8 mouse cellular contexts compared by ENCODE assay signal in the genomic region with DNA sequence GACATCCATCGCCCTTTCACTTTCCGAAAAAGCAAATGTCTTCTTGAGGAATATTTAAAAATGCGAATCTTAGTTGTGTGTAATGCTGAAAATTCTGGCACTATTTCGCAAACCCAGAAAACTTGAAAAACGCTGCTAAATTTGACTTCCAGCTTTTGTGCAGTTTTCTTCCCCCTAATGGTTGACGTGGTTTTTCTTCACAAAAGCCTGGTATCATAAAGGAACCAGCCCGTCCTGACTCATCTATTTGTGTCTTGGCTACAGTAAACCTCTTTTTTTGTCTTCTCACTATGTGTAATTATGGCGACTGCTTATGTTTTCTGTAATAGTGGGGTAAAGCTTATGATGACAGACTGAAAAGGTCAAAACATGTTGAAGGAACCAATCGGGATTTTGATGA. TPM values are rescaled to one million over a fixed set of nuclear protein-coding genes. Genes with fewer than 3 reads are reported as not detected.
DNase-seq lines count a peak whose midpoint lies in the region; ATAC-seq and TF ChIP-seq lines count a peak whose summit lies in the region.

No protein-coding gene starts in this region.

- H3K4me2 ChIP-seq in embryonic facial prominence, embryonic 11.5 days (ENCODE audit: low read depth, low read length), result peak overlapping the region; percentile 83
- peak overlapping the region; percentile 98 for H3K4me2 ChIP-seq in neural tube, embryonic 14.5 days (ENCODE audit: low read depth, low read length)

- H3K9me3 ChIP-seq in embryonic facial prominence, embryonic 11.5 days (replicated peaks; ENCODE audit: control insufficient read depth, low read length), result no peaks in the 10 kb centered on the region
- no peaks in the 10 kb centered on the region for H3K9me3 ChIP-seq in limb, embryonic 10.5 days (replicated peaks)
- no peaks in the 10 kb centered on the region for H3K9me3 ChIP-seq in neural tube, embryonic 14.5 days (ENCODE audit: control insufficient read depth, low read length)

- peak overlapping the region; percentile 98 for H3K9ac ChIP-seq in embryonic facial prominence, embryonic 11.5 days (replicated peaks; ENCODE audit: low read length)
- H3K9ac ChIP-seq in neural tube, embryonic 14.5 days (replicated peaks; ENCODE audit: low read depth, low read length), result peak overlapping the region; percentile 98

- H3K4me1 ChIP-seq in embryonic facial prominence, embryonic 11.5 days (ENCODE audit: control insufficient read depth, insufficient read depth, low read length), result no peaks in the 10 kb centered on the region
- peaks cover 30% of the 10 kb centered on the region for H3K4me1 ChIP-seq in limb, embryonic 10.5 days
- peaks cover 12% of the 10 kb centered on the region; the same call in 1 of the 2 replicates for H3K4me1 ChIP-seq in neural tube, embryonic 14.5 days (ENCODE audit: control insufficient read depth, insufficient read depth, low read length)

- DNase-seq in left cerebral cortex, adult 2 months (ENCODE audit: extremely low spot score in 1 of 2, low spot score in 2 of 2), result no peak
- no peak for DNase-seq in left cerebral cortex, adult 8-10 months (ENCODE audit: low spot score in 2 of 2)
- peak; percentile 47 for DNase-seq in embryonic facial prominence, embryonic 11.5 days (ENCODE audit: low spot score)
- DNase-seq in limb, embryonic 10.5 days (ENCODE audit: low spot score), result no peak
- no peak for DNase-seq in layer of hippocampus, postnatal 14 days (ENCODE audit: low spot score in 2 of 2)
- no peak for DNase-seq in ovary, adult 18-20 months (ENCODE audit: low spot score)

- TF ChIP-seq CTCF in left cerebral cortex, adult 2 months (IDR thresholded peaks at IDR 0.05), result no peak

- no peaks in the 10 kb centered on the region for H3K36me3 ChIP-seq in embryonic facial prominence, embryonic 11.5 days (replicated peaks; ENCODE audit: control insufficient read depth, insufficient read depth, low read depth, low read length)
- no peaks in the 10 kb centered on the region for H3K36me3 ChIP-seq in limb, embryonic 10.5 days
- no peaks in the 10 kb centered on the region for H3K36me3 ChIP-seq in neural tube, embryonic 14.5 days (ENCODE audit: control insufficient read depth, insufficient read depth, low read length)

- peak overlapping the region; percentile 99 for H3K27ac ChIP-seq in left cerebral cortex, adult 2 months
- peak overlapping the region; percentile 99 for H3K27ac ChIP-seq in embryonic facial prominence, embryonic 11.5 days (replicated peaks; ENCODE audit: low read depth, low read length)
- H3K27ac ChIP-seq in limb, embryonic 10.5 days, result peak overlapping the region; percentile 99
- peak overlapping the region; percentile 100 for H3K27ac ChIP-seq in neural tube, embryonic 14.5 days (ENCODE audit: low read depth, low read length)

- H3K4me3 ChIP-seq in left cerebral cortex, adult 2 months, result peak overlapping the region; percentile 73
- H3K4me3 ChIP-seq in embryonic facial prominence, embryonic 11.5 days (ENCODE audit: low read depth, low read length), result peak overlapping the region; percentile 75
- peak overlapping the region; percentile 79 for H3K4me3 ChIP-seq in limb, embryonic 10.5 days
- peak overlapping the region; percentile 64 for H3K4me3 ChIP-seq in neural tube, embryonic 14.5 days (ENCODE audit: low read depth, low read length)

- intact Hi-C loops in left cerebral cortex, adult 2 months (cut with DNase I), result loop anchor here (1.0 to 10.0 kb wide), 2 partner anchors 9 to 402 kb away; partner anchors contain the start of gene Fbxo42

- 24% methylated on average over 9 of the region's 9 CpGs for WGBS in embryonic facial prominence, embryonic 11.5 days
- WGBS in limb, embryonic 10.5 days, result 32% methylated on average over 9 of the region's 9 CpGs
- 22% methylated on average over 9 of the region's 9 CpGs for WGBS in neural tube, embryonic 14.5 days

- no peak for ATAC-seq in embryonic facial prominence, embryonic 11.5 days (replicated peaks; ENCODE audit: insufficient number of reproducible peaks, low FRiP score, low TSS enrichment, low read depth)
- no peak for ATAC-seq in neural tube, embryonic 14.5 days (ENCODE audit: low read depth)
- ATAC-seq in activated CD4-positive, CD25-positive, alpha-beta regulatory T cell, adult 4 months, result no peak

- H3K27me3 ChIP-seq in embryonic facial prominence, embryonic 11.5 days (ENCODE audit: control insufficient read depth, insufficient read depth, low read length), result no peaks in the 10 kb centered on the region
- no peaks in the 10 kb centered on the region for H3K27me3 ChIP-seq in limb, embryonic 10.5 days (ENCODE audit: low read depth, poor library complexity, severe bottlenecking)
- H3K27me3 ChIP-seq in neural tube, embryonic 14.5 days (ENCODE audit: control insufficient read depth, insufficient read depth, low read length), result no peaks in the 10 kb centered on the region

RNA-seq across cellular contexts. Expression of gene Spen, which starts 8.9 kb away (rescaled TPM):
- total RNA-seq in left cerebral cortex, adult 2 months (2021), result 10 to 100 TPM; 68.0 to 73.2 TPM
- total RNA-seq in left cerebral cortex, adult 8-10 months (2022), result 10 to 100 TPM; 57.2 to 66.6 (median 62.1) TPM
- 11.0 and 13.7 TPM in 2 replicates for polyA plus RNA-seq in embryonic facial prominence, embryonic 11.5 days (2014; fragmentation: Nextera tagmentation; extraction: Ambion mirVana)
- 11.5 TPM in 2 replicates for polyA plus RNA-seq in limb, embryonic 10.5 days (2016; fragmentation: Nextera tagmentation; extraction: Ambion mirVana)
- 21.7 and 23.9 TPM in 2 replicates for polyA plus RNA-seq in neural tube, embryonic 14.5 days (2014; fragmentation: Nextera tagmentation; extraction: Ambion mirVana)
- total RNA-seq in layer of hippocampus, postnatal 14 days (2021), result 10 to 100 TPM; 59.3 to 60.0 TPM
- polyA plus RNA-seq in activated CD4-positive, CD25-positive, alpha-beta regulatory T cell, adult 4 months (2017; shearing (Covaris generic)), result 10 to 100 TPM in 1 of 2 experiments, 1 to 10 TPM in 1; 9.3 to 15.9 TPM

RNA-seq across cellular contexts. Expression of gene Fblim1, which starts 58.6 kb away (rescaled TPM):
- total RNA-seq in left cerebral cortex, adult 2 months (2021), result 1 to 10 TPM in 1 of 2 experiments, under 1 TPM in 1; 0.75 to 1.1 TPM
- 1 to 10 TPM; 1.3 to 3.0 (median 2.1) TPM for total RNA-seq in left cerebral cortex, adult 8-10 months (2022)
- polyA plus RNA-seq in embryonic facial prominence, embryonic 11.5 days (2014; fragmentation: Nextera tagmentation; extraction: Ambion mirVana), result 59.3 and 61.3 TPM in 2 replicates
- 58.6 and 77.7 TPM in 2 replicates for polyA plus RNA-seq in limb, embryonic 10.5 days (2016; fragmentation: Nextera tagmentation; extraction: Ambion mirVana)
- polyA plus RNA-seq in neural tube, embryonic 14.5 days (2014; fragmentation: Nextera tagmentation; extraction: Ambion mirVana), result 29.1 and 32.9 TPM in 2 replicates
- total RNA-seq in layer of hippocampus, postnatal 14 days (2021), result 1 to 10 TPM; 2.4 TPM
- polyA plus RNA-seq in activated CD4-positive, CD25-positive, alpha-beta regulatory T cell, adult 4 months (2017; shearing (Covaris generic)), result under 1 TPM in 1 of 2 experiments, not detected in 1; 0.29 TPM

Comparison
In these comparisons a context has a peak if more than half of its experiments do, and no peak if none do; other contexts are left out.
1. RNA of gene Fblim1, which starts 58.6 kb away (polyA plus RNA-seq): 58.6 to 77.7 TPM in limb, embryonic 10.5 days, 59.3 to 61.3 TPM in embryonic facial prominence, embryonic 11.5 days and 29.1 to 32.9 TPM in neural tube, embryonic 14.5 days; 0.29 TPM in activated CD4-positive, CD25-positive, alpha-beta regulatory T cell, adult 4 months; every median in the first group is over 10 times any median in the second.
2. Peak in every context shown above with its lines, with median percentiles within 50 percentile points of each other: H3K27ac ChIP-seq and H3K4me3 ChIP-seq.